Mouse (Mus musculus) bone marrow, adult 2 months (tissue): ENCODE results near the gene Lrrc8d.

ENCODE experiments used
- CTCF ChIP-seq: fragments of 200-500 bp; IDR thresholded peaks from 2 replicates; pipeline ENCODE4 v1.5.1; 2011; ENCODE audit warnings: low read length, control low read depth; ENCODE audit not compliant: control insufficient read depth, insufficient read depth
- POLR2A ChIP-seq: fragments of 200-500 bp; IDR thresholded peaks from 2 replicates; pipeline ENCODE4 v1.6.1; 2011; ENCODE audit warnings: low read depth, mild to moderate bottlenecking, control low read depth, low read length, borderline replicate concordance; ENCODE audit not compliant: control insufficient read depth

- TF ChIP-seq POLR2A (no peak), CTCF (peak; percentile 51)
Measured at GRCm38 (mm10) chr5:105691645-105692044, 8.1 kb upstream of the Lrrc8d start.
